Mouse (Mus musculus): ENCODE results near the gene Tti1. TPM values are rescaled to one million over a fixed set of nuclear protein-coding genes. Genes with fewer than 3 reads are reported as not detected.

The Tti1 gene
- total RNA-seq, 2 experiments from 2014 or later, result 16.0 to 17.2 TPM

Other genes with a start within 250 kb of the Tti1 start
- 100 to 1,000 TPM; 303 to 333 TPM for gene Vstm2l, start 113.8 kb downstream of the Tti1 start, total RNA-seq (2021)
- gene Rprd1b, start 64 bp upstream of the Tti1 start, total RNA-seq (2021), result 10 to 100 TPM; 37.3 to 39.1 TPM
- gene Tgm2, start 118.0 kb upstream of the Tti1 start, total RNA-seq (2021), result 1 to 10 TPM; 6.9 TPM
- gene D630003M21Rik, start 200.8 kb upstream of the Tti1 start, total RNA-seq (2021), result 1 to 10 TPM; 3.3 to 3.7 TPM
- gene Bpi, start 229.7 kb upstream of the Tti1 start, total RNA-seq (2021), result not detected

Data from left cerebral cortex, postnatal 10 days (tissue).